Mouse (Mus musculus) adrenal gland (tissue): ENCODE measurements around the gene Ccdc71.

Experiments
- intact Hi-C: fragments of 180-260 bp; cut with DNase I; formaldehyde crosslinking; loops from one replicate; pipeline ENCODE4 v1.15.1; 2025
- long read RNA-seq, 2 experiments: library from polyadenylated mRNA; unstranded; transcript quantifications; one replicate each; pipeline ENCODE4 v2.0.0; 2020; ENCODE audit warnings: borderline replicate concordance in 1 of 2; ENCODE audit not compliant: insufficient replicate concordance in 1 of 2

Ccdc71 gene
- long read RNA-seq, experiment 1, partial matches to known transcripts, result 0 of 2 reads
- long read RNA-seq, experiment 1, other reads (novel, unspliced or antisense), result 2 of 2 reads
- long read RNA-seq, experiment 2, partial matches to known transcripts, result 0 of 4 reads
- long read RNA-seq, experiment 2, other reads (novel, unspliced or antisense), result 3 of 4 reads

GRCm38 (mm10) chr9:108460319-108461178 is at the start of gene Ccdc71:
Ccdc71 (plus strand) TSS chr9:108460527.
- intact Hi-C loops, result no loop called here

- intact Hi-C loops, result no loop called here
These were observed 48.9 kb upstream of the Ccdc71 start for GRCm38 (mm10) chr9:108411381-108411942.

GRCm38 (mm10) chr9:108412221-108412620 is 48.1 kb upstream of the Ccdc71 start:
- intact Hi-C loops, result no loop called here

- intact Hi-C loops, result no loop called here
These were observed 31.9 kb upstream of the Ccdc71 start, which contains the start of gene Ccdc36 for GRCm38 (mm10) chr9:108428384-108428783. Ccdc36 (minus strand) TSS chr9:108428484.

- intact Hi-C loops, result no loop called here
These were observed 28.8 kb upstream of the Ccdc71 start for GRCm38 (mm10) chr9:108431431-108432067.

- intact Hi-C loops, result no loop called here
These were observed 24.1 kb upstream of the Ccdc71 start, which contains the start of gene BC048562 for GRCm38 (mm10) chr9:108436182-108436581. BC048562 (plus strand) TSS chr9:108436482.

- intact Hi-C loops, result no loop called here
These were observed 21.2 kb upstream of the Ccdc71 start for GRCm38 (mm10) chr9:108439176-108439575.

GRCm38 (mm10) chr9:108440485-108440884 is 19.8 kb upstream of the Ccdc71 start:
- intact Hi-C loops, result no loop called here

GRCm38 (mm10) chr9:108441236-108441919 is 18.9 kb upstream of the Ccdc71 start:
- intact Hi-C loops, result no loop called here

GRCm38 (mm10) chr9:108445125-108445524 is 15.2 kb upstream of the Ccdc71 start:
- intact Hi-C loops, result no loop called here

GRCm38 (mm10) chr9:108449860-108450259 is 10.5 kb upstream of the Ccdc71 start:
- intact Hi-C loops, result no loop called here

GRCm38 (mm10) chr9:108450292-108451169 is 9.8 kb upstream of the Ccdc71 start:
- intact Hi-C loops, result no loop called here

- intact Hi-C loops, result no loop called here
These were observed 9.2 kb upstream of the Ccdc71 start for GRCm38 (mm10) chr9:108451170-108451493.

GRCm38 (mm10) chr9:108451519-108452160 is 8.7 kb upstream of the Ccdc71 start:
- intact Hi-C loops, result no loop called here

- intact Hi-C loops, result no loop called here
These were observed 7.9 kb upstream of the Ccdc71 start for GRCm38 (mm10) chr9:108452291-108452906.

GRCm38 (mm10) chr9:108452911-108453310 is 7.4 kb upstream of the Ccdc71 start:
- intact Hi-C loops, result no loop called here

- intact Hi-C loops, result no loop called here
These were observed 6.9 kb upstream of the Ccdc71 start for GRCm38 (mm10) chr9:108453458-108453857.

- intact Hi-C loops, result no loop called here
These were observed 5.9 kb upstream of the Ccdc71 start for GRCm38 (mm10) chr9:108454429-108454828.
